Mouse (Mus musculus): ENCODE data around the gene Gpr12. TPM values are rescaled to one million over a fixed set of nuclear protein-coding genes. Genes with fewer than 3 reads are reported as not detected.

Gpr12 gene
- polyA plus RNA-seq (2014; fragmentation: Illumina TruSeq; extraction: RNeasy Lipid Tissue Mini Kit (QIAGEN cat#74804); ENCODE audit: low read depth, low replicate concordance): 0.50 TPM

DNA sequence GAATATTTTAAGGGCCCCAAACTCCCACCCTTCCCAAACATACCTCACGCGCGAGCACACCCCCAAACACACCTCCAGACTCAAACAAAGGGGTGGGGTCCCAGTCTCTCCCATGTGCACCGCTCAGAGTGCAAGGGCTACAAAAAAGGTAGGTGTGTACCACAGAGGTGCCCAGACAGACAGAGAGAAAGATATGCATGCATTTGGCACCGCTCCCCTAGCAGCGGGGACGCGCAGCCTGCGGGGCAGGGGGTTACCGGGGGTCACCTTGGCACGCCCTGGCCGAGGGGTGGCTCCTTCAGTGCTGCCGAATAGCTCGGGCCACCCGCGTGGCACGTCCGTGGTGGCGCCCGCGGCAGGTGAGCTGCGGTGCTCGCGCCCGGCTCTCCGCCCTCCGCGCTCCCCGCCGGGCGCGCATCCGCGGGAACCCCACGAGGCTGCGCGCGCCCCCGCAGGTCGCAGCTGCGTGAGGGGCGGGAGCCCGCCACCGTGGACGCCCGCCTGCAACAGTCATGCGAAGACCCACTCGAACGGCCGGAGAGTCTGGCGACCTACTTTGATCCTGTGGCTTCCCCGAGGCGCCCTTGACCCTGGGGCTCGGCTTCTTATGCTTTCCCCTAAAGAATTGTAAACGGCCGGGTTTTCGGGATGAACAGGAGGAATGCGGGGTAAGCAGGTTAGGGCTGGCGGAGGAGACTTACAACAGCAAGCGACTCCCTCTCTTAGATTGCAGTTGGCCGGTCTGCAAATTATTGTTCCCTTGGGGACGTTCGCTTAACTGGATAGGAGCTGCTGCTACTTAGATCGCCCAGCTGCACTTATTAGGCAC, at the start of gene Gpr12:
Gene Gpr12 (minus strand): TSS at position 762 of the 829 bp plus-strand sequence.

DNA sequence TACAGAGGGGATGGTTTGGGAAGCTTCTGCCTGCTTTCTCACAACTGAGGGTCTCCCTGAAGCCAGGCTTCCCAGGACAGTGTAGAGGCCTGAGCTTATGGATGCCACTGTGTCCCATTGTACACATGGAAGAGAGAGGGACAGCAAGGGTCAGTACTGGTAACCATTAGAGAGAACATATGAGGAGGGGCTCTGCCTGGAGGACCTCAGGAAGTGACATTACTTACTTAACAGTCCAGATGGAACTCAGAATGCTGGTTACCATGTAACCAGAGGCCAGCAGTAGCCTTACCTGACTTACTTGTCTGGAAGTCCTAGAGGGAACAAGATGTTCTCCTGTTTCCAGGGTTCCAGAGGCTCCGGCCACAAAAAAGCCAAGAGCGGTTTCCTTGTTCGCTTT, 29.2 kb downstream of the Gpr12 start, which contains the start of gene Gm3415:
Gene Gm3415 (plus strand): TSS at position 301 of the 400 bp plus-strand sequence.

GRCm38 (mm10) chr5:146537347-146537746, 47.7 kb downstream of the Gpr12 start, which contains the start of gene Gm3409:
TSS of gene Gm3409 (plus strand) at chr5:146537647.

Other genes starting within 250 kb of the Gpr12 start
- 0.08 TPM for gene Wasf3, start 200.3 kb downstream of the Gpr12 start, polyA plus RNA-seq (2014; fragmentation: Illumina TruSeq; extraction: RNeasy Lipid Tissue Mini Kit (QIAGEN cat#74804); ENCODE audit: low read depth, low replicate concordance)
- gene Gm6408, start 103.3 kb downstream of the Gpr12 start, polyA plus RNA-seq (2014; fragmentation: Illumina TruSeq; extraction: RNeasy Lipid Tissue Mini Kit (QIAGEN cat#74804); ENCODE audit: low read depth, low replicate concordance): not detected
- gene Gm6370, start 93.9 kb downstream of the Gpr12 start, polyA plus RNA-seq (2014; fragmentation: Illumina TruSeq; extraction: RNeasy Lipid Tissue Mini Kit (QIAGEN cat#74804); ENCODE audit: low read depth, low replicate concordance): not detected
- not detected for gene 4930449I24Rik, start 82.8 kb downstream of the Gpr12 start, polyA plus RNA-seq (2014; fragmentation: Illumina TruSeq; extraction: RNeasy Lipid Tissue Mini Kit (QIAGEN cat#74804); ENCODE audit: low read depth, low replicate concordance)
- not detected for gene Gm3402, start 71.1 kb downstream of the Gpr12 start, polyA plus RNA-seq (2014; fragmentation: Illumina TruSeq; extraction: RNeasy Lipid Tissue Mini Kit (QIAGEN cat#74804); ENCODE audit: low read depth, low replicate concordance)
- not detected for gene Gm3404, start 59.4 kb downstream of the Gpr12 start, polyA plus RNA-seq (2014; fragmentation: Illumina TruSeq; extraction: RNeasy Lipid Tissue Mini Kit (QIAGEN cat#74804); ENCODE audit: low read depth, low replicate concordance)
- not detected for gene Gm3409, start 47.6 kb downstream of the Gpr12 start, polyA plus RNA-seq (2014; fragmentation: Illumina TruSeq; extraction: RNeasy Lipid Tissue Mini Kit (QIAGEN cat#74804); ENCODE audit: low read depth, low replicate concordance)
- gene Gm3415, start 29.1 kb downstream of the Gpr12 start, polyA plus RNA-seq (2014; fragmentation: Illumina TruSeq; extraction: RNeasy Lipid Tissue Mini Kit (QIAGEN cat#74804); ENCODE audit: low read depth, low replicate concordance): not detected
- gene Usp12, start 209.8 kb upstream of the Gpr12 start, polyA plus RNA-seq (2014; fragmentation: Illumina TruSeq; extraction: RNeasy Lipid Tissue Mini Kit (QIAGEN cat#74804); ENCODE audit: low read depth, low replicate concordance): 17.4 TPM
- gene Rpl21, start 247.7 kb upstream of the Gpr12 start, polyA plus RNA-seq (2014; fragmentation: Illumina TruSeq; extraction: RNeasy Lipid Tissue Mini Kit (QIAGEN cat#74804); ENCODE audit: low read depth, low replicate concordance): 154 TPM